Mouse (Mus musculus) testis, adult 2 months (tissue): ENCODE results near the gene Lyg1.

ENCODE experiments used
- CTCF ChIP-seq: fragments of 200-500 bp; IDR thresholded peaks from 2 replicates; pipeline ENCODE4 v1.5.1; 2012; ENCODE audit warnings: low read depth, mild to moderate bottlenecking, inconsistent platforms, low read length, moderate library complexity; ENCODE audit not compliant: control insufficient read depth, insufficient read depth, insufficient replicate concordance
- POLR2A ChIP-seq: fragments of 200-500 bp; IDR thresholded peaks from 2 replicates; pipeline ENCODE4 v1.6.1; 2012; ENCODE audit warnings: low read depth, mild to moderate bottlenecking, inconsistent platforms, low read length, moderate library complexity; ENCODE audit not compliant: control insufficient read depth

DNA sequence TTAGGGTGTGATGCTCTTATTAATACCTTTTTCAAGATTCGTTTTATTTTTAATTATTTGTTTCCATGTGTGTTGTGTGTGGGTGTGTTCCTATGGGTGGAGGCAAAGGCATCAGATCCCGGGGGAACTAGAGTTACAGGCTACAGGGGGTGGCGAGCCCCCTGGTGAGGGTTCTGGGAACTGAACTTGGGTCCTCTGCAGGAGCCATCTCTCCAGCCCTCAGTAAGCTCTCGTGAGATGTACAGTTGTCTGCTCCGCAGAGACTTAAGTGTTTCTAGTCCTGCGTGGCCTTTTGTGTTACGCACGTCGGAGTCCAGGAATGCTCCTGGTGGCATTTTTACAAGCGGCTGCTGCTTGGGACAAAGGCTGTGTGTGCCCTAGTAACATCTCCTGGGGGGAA, 8.0 kb upstream of the Lyg1 start:
- TF ChIP-seq POLR2A (no peak), CTCF (no peak)
